Mouse (Mus musculus) embryonic facial prominence, embryonic 15.5 days (tissue): ENCODE measurements around the gene Syt1. TPM values are rescaled to one million over a fixed set of nuclear protein-coding genes. Genes with fewer than 3 reads are reported as not detected.

Source experiments
- ATAC-seq: fragments of 200-750 bp; cut with Nextera tagmentation; 2 replicates; pipeline ENCODE4 v1.8.0; 2017; ENCODE audit warnings: low read depth, moderate TSS enrichment; ENCODE audit not compliant: insufficient number of reproducible peaks, low FRiP score, low TSS enrichment
- H3K27ac ChIP-seq: fragments of 300-500 bp; sonication (generic); replicated peaks from 2 replicates; pipeline ENCODE4 v1.5.1; 2015; ENCODE audit warnings: mild to moderate bottlenecking, inconsistent platforms
- H3K27me3 ChIP-seq: fragments of 300-500 bp; sonication (generic); 2 replicates; pipeline ENCODE4 v1.6.1; 2015; ENCODE audit warnings: inconsistent platforms
- H3K36me3 ChIP-seq: fragments of 300-500 bp; sonication (generic); 2 replicates; pipeline ENCODE4 v1.6.1; 2015; ENCODE audit warnings: mild to moderate bottlenecking, inconsistent platforms
- H3K4me1 ChIP-seq: fragments of 300-500 bp; sonication (generic); 2 replicates; pipeline ENCODE4 v1.6.1; 2015; ENCODE audit warnings: inconsistent platforms
- H3K4me2 ChIP-seq: fragments of 300-500 bp; sonication (generic); replicated peaks from 2 replicates; pipeline ENCODE4 v1.6.1; 2015; ENCODE audit warnings: mild to moderate bottlenecking, inconsistent platforms
- H3K4me3 ChIP-seq: fragments of 300-500 bp; sonication (generic); replicated peaks from 2 replicates; pipeline ENCODE4 v1.5.1; 2015; ENCODE audit warnings: mild to moderate bottlenecking, inconsistent platforms
- H3K9ac ChIP-seq: fragments of 300-500 bp; sonication (generic); 2 replicates; pipeline ENCODE4 v1.6.1; 2015; ENCODE audit warnings: inconsistent platforms
- H3K9me3 ChIP-seq: fragments of 300-500 bp; sonication (generic); replicated peaks from 2 replicates; pipeline ENCODE4 v1.6.1; 2016; ENCODE audit warnings: inconsistent platforms
- WGBS: fragments of 180-500 bp; shearing (Covaris S2); methylation state at CpG from one replicate; pipeline ENCODE4 v1.1.7; 2015; 5-methylcytosine and 5-hydroxymethylcytosine counted together
- polyA plus RNA-seq: library from polyadenylated mRNA; unstranded; fragments of >200 nt; fragmentation: Nextera tagmentation; extraction: Ambion mirVana; gene quantifications from 2 replicates; pipeline ENCODE4 v1.2.1, GENCODE M21; 2015

Gene Syt1
- polyA plus RNA-seq, 1 experiment from 2014 or later = 4.3 TPM

DNA sequence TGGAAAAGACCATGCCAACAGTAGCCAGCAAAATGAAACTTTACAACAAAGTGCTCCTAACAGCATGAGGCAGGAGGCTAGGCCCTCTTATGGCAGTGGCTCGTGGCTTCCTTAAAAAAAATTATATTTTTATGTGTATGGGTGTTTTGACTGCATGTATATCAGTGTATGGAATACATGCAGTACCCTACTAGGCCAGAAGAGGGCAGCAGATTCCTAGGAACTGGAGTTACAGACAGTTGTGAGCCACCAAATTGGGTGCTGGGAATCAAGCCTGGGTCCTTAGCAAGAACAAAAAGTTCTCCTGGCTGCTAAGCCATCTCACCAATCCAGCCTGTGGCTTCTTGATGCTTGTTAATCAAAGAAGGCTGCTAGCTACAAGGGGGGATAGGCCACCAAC is 413.4 kb downstream of the Syt1 start:
- no peaks in the 10 kb centered on the region for H3K4me1 ChIP-seq
- no peaks in the 10 kb centered on the region for H3K9me3 ChIP-seq
- no peaks in the 10 kb centered on the region for H3K36me3 ChIP-seq
- H3K9ac ChIP-seq = no peak overlapping the region
- no peak overlapping the region for H3K27ac ChIP-seq
- H3K27me3 ChIP-seq = no peaks in the 10 kb centered on the region
- WGBS = 63% methylated on average over 1 of the region's 1 CpGs
- no peak overlapping the region for H3K4me3 ChIP-seq
- no peak for ATAC-seq
- H3K4me2 ChIP-seq = no peak overlapping the region

DNA sequence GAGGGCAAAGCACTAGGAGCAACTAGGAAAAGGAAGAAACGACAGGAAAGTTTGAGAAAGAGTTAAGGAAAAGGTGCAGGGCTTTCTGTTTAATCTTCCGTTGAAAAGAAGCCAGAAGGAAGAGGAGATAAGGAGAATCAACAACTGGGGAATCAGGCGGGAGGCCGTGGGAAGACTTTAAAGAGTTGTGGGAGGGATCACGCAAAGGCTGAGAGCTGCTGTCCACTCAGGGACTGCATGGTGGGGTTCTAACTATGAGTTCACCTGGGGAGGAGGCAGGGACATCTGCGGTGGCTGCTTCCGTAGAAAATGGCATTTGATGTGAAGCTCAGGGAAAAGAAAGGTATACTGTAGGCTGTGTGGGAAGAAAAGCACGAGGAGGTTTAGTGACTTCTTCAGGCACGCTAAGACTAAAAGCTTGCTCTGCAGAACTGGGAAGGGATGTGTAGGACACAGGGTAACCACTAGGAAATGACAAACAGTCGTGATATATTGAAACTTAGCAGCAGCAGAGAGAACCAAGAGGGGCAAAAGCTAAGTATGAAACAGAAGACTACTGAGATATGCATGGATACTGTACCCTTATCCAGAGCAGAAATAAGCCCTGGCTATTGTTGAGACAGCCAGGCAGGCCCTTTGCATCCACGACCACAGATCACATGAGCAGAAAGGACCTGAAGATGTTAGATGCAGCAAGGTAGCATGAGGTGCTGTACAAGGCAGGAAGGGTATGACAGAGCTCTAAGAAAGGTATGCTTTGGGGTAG is 414.4 kb downstream of the Syt1 start:
- Histone ChIP-seq H3K4me2 (no peak overlapping the region), H3K4me3 (no peak overlapping the region), H3K9me3 (no peaks in the 10 kb centered on the region), H3K27ac (no peak overlapping the region), H3K27me3 (no peaks in the 10 kb centered on the region), H3K36me3 (no peaks in the 10 kb centered on the region), H3K4me1 (no peaks in the 10 kb centered on the region), H3K9ac (no peak overlapping the region)
- ATAC-seq = no peak
- 74% methylated on average over 11 of the region's 11 CpGs for WGBS

DNA sequence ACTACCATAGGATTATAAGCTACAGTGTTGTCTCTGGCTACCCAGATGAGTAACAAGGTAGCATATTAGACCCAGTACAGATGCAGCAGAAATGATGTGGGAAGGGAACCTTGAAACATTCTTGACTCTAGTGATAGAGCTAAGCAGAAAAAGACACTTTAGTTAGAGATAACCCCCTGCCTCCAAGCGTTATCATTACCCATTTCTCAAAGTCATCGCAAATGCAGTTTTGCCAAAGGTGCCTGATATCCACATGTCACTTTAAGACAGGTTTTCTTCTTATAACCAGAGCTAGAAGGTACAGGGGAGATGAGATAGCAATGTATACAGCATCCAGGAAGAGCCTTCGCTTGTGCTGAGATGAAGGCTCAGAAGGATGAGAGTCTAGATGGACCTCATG is 421.4 kb downstream of the Syt1 start:
- ATAC-seq = no peak
- H3K9me3 ChIP-seq = no peaks in the 10 kb centered on the region
- H3K9ac ChIP-seq = no peak overlapping the region
- no peaks in the 10 kb centered on the region for H3K4me1 ChIP-seq
- H3K4me3 ChIP-seq = no peak overlapping the region
- no peak overlapping the region for H3K4me2 ChIP-seq
- H3K27ac ChIP-seq = no peak overlapping the region
- H3K27me3 ChIP-seq = no peaks in the 10 kb centered on the region
- WGBS = 93% methylated on average over 3 of the region's 3 CpGs
- H3K36me3 ChIP-seq = no peaks in the 10 kb centered on the region

DNA sequence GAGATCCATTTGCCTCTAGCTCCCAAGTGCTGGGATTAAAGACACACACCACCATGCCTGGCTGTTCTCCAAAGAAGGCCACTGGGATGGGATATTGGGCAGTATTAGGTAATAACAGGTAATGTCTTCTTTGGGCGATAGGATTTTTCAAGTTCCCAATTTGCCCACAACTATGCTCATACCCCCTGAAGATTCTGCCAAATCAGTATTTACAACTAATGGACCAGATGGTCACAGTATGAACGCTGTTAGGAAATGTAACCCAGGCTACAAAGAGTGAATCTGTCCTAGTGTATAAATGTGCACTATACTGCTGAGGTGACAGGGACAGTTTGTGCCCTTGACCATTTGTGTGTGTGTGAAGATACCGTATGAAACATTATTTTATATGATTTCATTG is 421.9 kb downstream of the Syt1 start:
- H3K4me3 ChIP-seq = no peak overlapping the region
- no peaks in the 10 kb centered on the region for H3K36me3 ChIP-seq
- H3K4me2 ChIP-seq = no peak overlapping the region
- H3K27me3 ChIP-seq = no peaks in the 10 kb centered on the region
- no peak overlapping the region for H3K9ac ChIP-seq
- 85% methylated on average over 3 of the region's 3 CpGs for WGBS
- no peak for ATAC-seq
- no peak overlapping the region for H3K27ac ChIP-seq
- no peaks in the 10 kb centered on the region for H3K4me1 ChIP-seq
- no peaks in the 10 kb centered on the region for H3K9me3 ChIP-seq

DNA sequence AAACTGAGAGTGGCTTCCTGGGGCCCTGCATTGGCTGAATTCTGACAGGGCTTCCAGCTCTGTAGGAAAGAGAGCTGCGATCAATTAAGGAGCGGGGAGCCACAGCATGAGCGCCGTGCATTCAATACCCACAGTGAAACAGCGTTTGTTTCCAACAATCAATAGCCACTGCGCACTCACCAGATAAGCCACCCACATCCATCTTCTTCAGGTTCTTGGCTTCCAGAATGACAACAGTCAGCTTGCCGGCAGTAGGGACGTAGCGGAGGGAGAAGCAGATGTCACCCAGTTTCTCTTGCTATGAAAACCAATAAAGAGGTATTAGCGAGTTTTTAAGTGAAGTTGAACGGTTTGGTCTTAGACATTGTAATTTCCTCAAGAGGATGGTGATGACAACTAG is 427.1 kb downstream of the Syt1 start:
- WGBS = 48% methylated on average over 11 of the region's 11 CpGs
- H3K9me3 ChIP-seq = no peaks in the 10 kb centered on the region
- ATAC-seq = no peak
- H3K27ac ChIP-seq = no peak overlapping the region
- no peaks in the 10 kb centered on the region for H3K27me3 ChIP-seq
- H3K36me3 ChIP-seq = no peaks in the 10 kb centered on the region
- 0 out of 2 replicates have a peak overlapping the region, but pooled peaks have one; percentile 9 for H3K4me2 ChIP-seq
- H3K9ac ChIP-seq = no peak overlapping the region
- H3K4me1 ChIP-seq = peaks cover 4% of the 10 kb centered on the region; the same call in 1 of the 2 replicates
- H3K4me3 ChIP-seq = no peak overlapping the region

DNA sequence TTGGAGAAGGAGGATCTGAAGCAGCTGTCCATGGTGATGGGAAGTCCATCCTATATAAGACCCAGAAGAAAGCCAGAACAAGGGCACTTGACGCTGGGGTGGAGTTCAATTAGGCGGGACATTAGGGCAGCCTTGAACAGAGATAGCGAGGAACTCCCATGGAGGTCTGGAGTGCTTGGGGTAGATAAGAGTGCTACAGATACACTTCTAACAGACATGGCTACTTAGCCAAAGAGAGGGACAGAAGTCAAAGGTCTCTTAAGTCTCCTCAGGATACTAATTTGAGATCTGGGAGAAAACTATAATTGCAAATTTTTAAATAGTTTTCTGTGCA is 428.4 kb downstream of the Syt1 start:
- Histone ChIP-seq H3K27ac (no peak overlapping the region), H3K4me2 (no peak overlapping the region), H3K4me1 (peaks cover 4% of the 10 kb centered on the region; the same call in 1 of the 2 replicates), H3K9me3 (no peaks in the 10 kb centered on the region), H3K27me3 (no peaks in the 10 kb centered on the region), H3K4me3 (no peak overlapping the region), H3K36me3 (no peaks in the 10 kb centered on the region), H3K9ac (no peak overlapping the region)
- no peak for ATAC-seq
- 90% methylated on average over 3 of the region's 3 CpGs for WGBS

DNA sequence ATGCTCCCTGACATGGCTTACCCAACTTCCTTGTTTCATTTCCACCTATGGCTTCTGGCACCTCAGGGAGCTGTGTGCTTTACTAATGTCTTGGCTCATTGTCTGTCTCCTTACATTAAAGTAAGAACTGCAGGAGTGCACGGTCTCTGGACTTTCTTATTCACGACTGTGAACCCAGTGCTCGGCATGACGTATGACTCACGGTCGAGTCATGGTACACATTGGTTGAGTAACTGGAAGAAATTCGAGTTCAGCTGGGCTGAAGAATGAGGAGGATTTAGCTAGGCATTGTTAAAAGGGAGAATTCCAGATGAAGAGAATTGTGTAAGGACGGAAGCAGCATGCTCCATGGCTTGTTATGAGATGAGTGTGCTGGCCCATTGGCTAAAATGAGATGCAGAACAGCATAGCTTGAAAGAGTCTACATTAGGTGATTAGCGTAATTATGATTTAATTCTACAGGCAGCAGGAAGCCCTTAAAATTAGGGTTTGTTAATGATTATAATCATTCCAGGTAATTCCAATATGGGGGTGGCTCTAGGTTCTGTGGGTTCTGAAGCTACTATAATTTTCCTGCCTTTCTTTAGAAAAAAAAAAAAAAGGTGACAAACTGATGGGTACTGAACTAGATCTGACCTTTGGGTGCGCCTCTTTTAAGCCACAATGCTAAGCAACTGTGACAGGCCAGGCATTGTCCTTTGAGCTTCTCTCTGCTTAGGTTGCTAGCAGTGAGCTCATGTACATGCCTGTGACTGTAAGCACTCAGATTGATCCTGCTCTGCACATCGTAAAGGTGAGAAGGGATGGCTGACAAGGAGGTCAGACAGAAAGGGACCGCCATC is 429.0 kb downstream of the Syt1 start:
- Histone ChIP-seq H3K27ac (peak overlapping the region; percentile 52), H3K27me3 (no peaks in the 10 kb centered on the region), H3K4me3 (no peak overlapping the region), H3K4me2 (no peak overlapping the region; the same call in 1 of the 2 replicates), H3K4me1 (peaks cover 4% of the 10 kb centered on the region; the same call in 1 of the 2 replicates), H3K9me3 (no peaks in the 10 kb centered on the region), H3K36me3 (no peaks in the 10 kb centered on the region), H3K9ac (no peak overlapping the region)
- ATAC-seq = no peak
- WGBS = 65% methylated on average over 12 of the region's 12 CpGs

DNA sequence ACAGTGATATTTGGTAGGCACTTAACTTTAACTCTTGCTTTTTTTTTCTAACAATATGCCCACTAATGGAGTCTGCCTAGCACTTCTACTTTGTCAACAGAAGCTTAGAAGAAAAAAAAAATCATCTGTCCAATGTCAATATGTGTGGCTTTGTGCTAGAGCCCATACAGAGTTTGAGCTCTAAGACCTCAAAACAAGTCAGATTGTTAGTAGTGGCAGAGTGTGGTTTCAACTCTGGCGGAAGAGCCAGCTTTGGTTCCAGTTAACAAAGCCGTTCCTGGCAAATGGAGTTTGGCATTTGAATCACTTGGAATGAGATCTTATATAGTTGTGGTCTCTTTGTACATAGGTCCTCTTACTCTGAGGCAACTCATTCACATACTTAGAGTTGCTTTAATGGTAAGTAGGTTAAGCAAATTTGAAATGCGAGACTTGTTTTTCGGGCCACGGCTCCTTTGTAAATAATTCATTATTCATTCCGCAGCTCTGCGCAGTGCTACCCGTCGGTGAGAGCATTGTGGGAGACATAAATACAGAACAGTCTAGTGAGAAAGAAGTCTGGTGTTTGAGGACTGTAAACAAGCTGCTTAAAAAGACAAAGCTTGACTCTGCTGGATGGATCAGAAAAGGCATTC is 429.9 kb downstream of the Syt1 start:
- peak overlapping the region; percentile 52 for H3K27ac ChIP-seq
- H3K27me3 ChIP-seq = no peaks in the 10 kb centered on the region
- H3K4me1 ChIP-seq = peaks cover 4% of the 10 kb centered on the region; the same call in 1 of the 2 replicates
- 43% methylated on average over 9 of the region's 9 CpGs for WGBS
- no peak overlapping the region; the same call in 1 of the 2 replicates for H3K4me2 ChIP-seq
- H3K9me3 ChIP-seq = no peaks in the 10 kb centered on the region
- H3K4me3 ChIP-seq = no peak overlapping the region
- no peaks in the 10 kb centered on the region for H3K36me3 ChIP-seq
- ATAC-seq = peak; percentile 39; the same call in 1 of the 2 replicates
- H3K9ac ChIP-seq = no peak overlapping the region

DNA sequence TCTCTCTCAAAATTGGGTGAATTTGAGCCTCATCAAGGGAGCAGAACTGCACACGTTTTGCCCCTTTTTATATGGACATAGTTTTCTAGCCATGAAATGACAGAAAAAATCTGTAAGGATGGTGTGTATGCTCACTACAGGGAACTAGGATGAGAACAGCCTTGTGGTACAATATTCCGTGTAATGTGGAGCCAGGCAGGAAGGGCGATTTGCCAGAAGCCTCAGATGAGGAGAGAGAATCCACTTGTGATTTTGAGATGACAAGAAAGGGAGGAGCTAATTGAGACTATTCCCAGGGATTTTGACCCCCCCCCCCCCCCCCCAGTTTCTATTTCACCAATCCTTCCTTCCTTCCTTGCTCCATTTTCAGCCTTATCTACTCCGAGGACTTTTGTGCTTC is 431.4 kb downstream of the Syt1 start:
- 75% methylated on average over 4 of the region's 4 CpGs for WGBS
- H3K4me2 ChIP-seq = no peak overlapping the region
- no peak overlapping the region for H3K27ac ChIP-seq
- no peak overlapping the region for H3K4me3 ChIP-seq
- H3K4me1 ChIP-seq = peaks cover 4% of the 10 kb centered on the region; the same call in 1 of the 2 replicates
- no peaks in the 10 kb centered on the region for H3K9me3 ChIP-seq
- no peak for ATAC-seq
- H3K9ac ChIP-seq = no peak overlapping the region
- H3K36me3 ChIP-seq = no peaks in the 10 kb centered on the region
- H3K27me3 ChIP-seq = no peaks in the 10 kb centered on the region

DNA sequence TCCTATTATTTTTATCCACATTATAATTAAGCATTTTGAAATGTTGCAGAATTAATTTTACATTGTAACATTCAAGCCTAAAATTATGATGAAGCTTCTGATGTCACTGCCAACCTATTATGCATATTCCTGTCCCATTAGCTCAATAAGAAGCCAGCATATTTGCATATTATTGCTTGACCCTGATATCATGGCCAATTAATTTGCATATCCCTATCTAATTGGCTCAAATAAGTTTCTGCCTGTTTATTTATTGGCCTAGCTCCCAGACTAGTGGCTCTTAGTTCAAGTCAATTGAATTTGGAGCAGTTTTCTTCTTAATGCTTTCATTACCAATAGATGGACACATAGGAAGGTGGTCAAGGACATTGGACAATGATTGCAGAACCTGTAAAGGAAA is 433.2 kb downstream of the Syt1 start:
- Histone ChIP-seq H3K4me3 (no peak overlapping the region), H3K9ac (no peak overlapping the region), H3K36me3 (no peaks in the 10 kb centered on the region), H3K27ac (no peak overlapping the region), H3K4me1 (peaks cover 4% of the 10 kb centered on the region; the same call in 1 of the 2 replicates), H3K9me3 (no peaks in the 10 kb centered on the region), H3K27me3 (no peaks in the 10 kb centered on the region), H3K4me2 (no peak overlapping the region)
- no peak for ATAC-seq

DNA sequence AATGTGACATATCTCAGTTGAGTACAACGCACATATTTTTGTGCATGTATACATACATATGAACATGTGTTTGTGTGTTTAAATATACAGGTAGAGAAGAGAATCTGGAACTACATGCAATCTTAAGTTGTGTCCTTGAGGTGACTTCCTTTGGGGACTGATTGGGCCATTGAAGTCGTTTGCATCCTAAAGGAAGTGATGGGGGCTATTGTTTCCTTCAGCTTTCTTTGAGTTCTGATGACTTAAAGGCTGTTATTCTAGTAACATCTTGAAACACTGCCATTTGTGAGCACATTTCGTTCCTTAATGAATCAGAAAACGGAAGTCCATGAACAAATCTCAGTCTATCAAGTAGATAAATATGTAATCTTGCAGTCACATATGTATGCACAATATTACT is 438.0 kb downstream of the Syt1 start:
- H3K36me3 ChIP-seq = no peaks in the 10 kb centered on the region
- H3K4me2 ChIP-seq = no peak overlapping the region
- H3K27me3 ChIP-seq = no peaks in the 10 kb centered on the region
- no peaks in the 10 kb centered on the region for H3K9me3 ChIP-seq
- ATAC-seq = no peak
- no peak overlapping the region for H3K4me3 ChIP-seq
- H3K27ac ChIP-seq = no peak overlapping the region
- 80% methylated on average over 4 of the region's 4 CpGs for WGBS
- H3K4me1 ChIP-seq = no peaks in the 10 kb centered on the region
- H3K9ac ChIP-seq = no peak overlapping the region
